Comparison of ENCODE assay signal across 8 mouse cellular contexts in the genomic region with DNA sequence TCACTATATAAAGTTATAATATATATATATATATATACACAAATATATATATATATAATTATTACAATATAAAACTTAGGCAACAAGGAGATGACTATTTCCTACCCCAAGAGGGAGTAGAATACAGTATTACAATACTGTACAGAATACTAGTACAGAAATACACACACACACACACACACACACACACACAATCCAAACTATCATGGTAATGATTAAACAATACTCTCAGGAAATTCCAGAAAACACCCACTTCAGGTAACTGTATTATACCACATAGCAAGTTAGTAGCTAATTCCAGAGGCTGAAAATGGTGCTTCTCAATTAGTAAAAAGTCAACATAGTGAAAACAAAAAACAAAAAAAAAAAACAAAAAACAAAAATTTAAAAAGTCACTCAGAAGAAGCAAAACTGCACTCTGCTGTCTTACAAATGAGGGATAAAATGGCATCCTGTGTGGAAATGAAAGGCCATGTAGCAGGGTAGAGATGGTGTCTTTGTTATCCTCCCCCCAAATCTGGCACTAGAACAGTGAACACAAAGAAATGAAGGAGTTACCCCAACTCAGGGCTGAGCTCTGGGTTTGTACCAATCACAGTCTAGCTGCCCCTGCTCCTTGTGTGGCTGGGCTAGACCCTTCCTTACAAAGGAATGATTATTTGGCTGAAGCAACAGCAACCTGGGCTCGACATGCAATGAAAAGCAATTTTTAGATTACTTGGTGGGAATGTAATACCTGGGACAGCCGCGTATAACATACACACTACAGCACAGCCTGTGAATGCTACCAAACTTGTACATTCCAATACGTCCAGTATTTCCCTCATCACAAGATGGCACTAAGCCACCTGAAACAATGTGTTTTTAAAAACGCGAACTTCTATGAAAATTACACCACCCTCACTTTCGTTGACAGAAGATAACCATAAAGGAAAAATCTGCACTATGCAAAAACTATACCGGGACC. TPM values are rescaled to one million over a fixed set of nuclear protein-coding genes. Genes with fewer than 3 reads are reported as not detected.
DNase-seq lines count a peak whose midpoint lies in the region; ATAC-seq and TF ChIP-seq lines count a peak whose summit lies in the region.
"Had no signal": no experiment of that assay in that cellular context is flagged by ENCODE, and none has a peak within 500 bp of the region (broad histone marks: within the 10 kb centered on the region; RNA-seq: fewer than 3 reads in every experiment).

No protein-coding gene starts in this region.

- peak overlapping the region; percentile 67 for H3K4me2 ChIP-seq in limb, embryonic 15.5 days

- peak overlapping the region; percentile 95 for H3K9ac ChIP-seq in limb, embryonic 15.5 days

- H3K4me3 ChIP-seq in testis, adult 2 months (ENCODE audit: control insufficient read depth, low read depth, low read length): peak overlapping the region; percentile 92
- peak overlapping the region; percentile 98 for H3K4me3 ChIP-seq in limb, embryonic 15.5 days

- no peak for TF ChIP-seq POLR2A in testis, adult 2 months (IDR thresholded peaks at IDR 0.05; ENCODE audit: control insufficient read depth, low read depth, low read length)

- H3K27ac ChIP-seq in testis, adult 2 months (ENCODE audit: control insufficient read depth, insufficient read depth, low read depth, low read length): no peak overlapping the region
- H3K27ac ChIP-seq in limb, embryonic 15.5 days: peak overlapping the region; percentile 80; the same call in 1 of the 2 replicates

- WGBS in limb, embryonic 15.5 days: 3% methylated on average over 8 of the region's 8 CpGs

- ATAC-seq in hematopoietic stem cell, adult 5-6 weeks (replicated peaks in 1 of 2; ENCODE audit: insufficient read depth in 1 of 2, low FRiP score in 2 of 2, low TSS enrichment in 1 of 2, low read depth in 1 of 2, poor library complexity in 2 of 2, severe bottlenecking in 2 of 2): peak; percentile 22 to 54; a peak in 2 of 4 replicates
- ATAC-seq in limb, embryonic 15.5 days (ENCODE audit: insufficient number of reproducible peaks, low FRiP score, low TSS enrichment, low read depth): no peak
- ATAC-seq in neutrophil, adult 5-6 weeks (ENCODE audit: extremely low read depth, insufficient number of reproducible peaks, low FRiP score, poor library complexity, severe bottlenecking): peak; percentile 33; the same call in 1 of the 2 replicates

- no peaks in the 10 kb centered on the region for H3K36me3 ChIP-seq in testis, adult 2 months (ENCODE audit: control insufficient read depth, insufficient read depth, low read length)
- H3K36me3 ChIP-seq in limb, embryonic 15.5 days: 0 out of 2 replicates have a peak, but pooled peaks cover 4% of the 10 kb centered on the region

- no peaks in the 10 kb centered on the region for H3K27me3 ChIP-seq in testis, adult 2 months (ENCODE audit: control insufficient read depth, insufficient read depth, low read length)
- H3K27me3 ChIP-seq in limb, embryonic 15.5 days: no peaks in the 10 kb centered on the region

- no peak for DNase-seq in testis, postnatal 14 days (ENCODE audit: low spot score)
- peak; percentile 4 to 13 for DNase-seq in cerebellum, postnatal 10 days
- DNase-seq in urinary bladder, postnatal 10 days (ENCODE audit: low spot score): no peak

- H3K4me1 ChIP-seq in testis, adult 2 months (ENCODE audit: control insufficient read depth, insufficient read depth, low read length): peaks cover 6% of the 10 kb centered on the region
- peaks cover 14% of the 10 kb centered on the region for H3K4me1 ChIP-seq in limb, embryonic 15.5 days

- no peaks in the 10 kb centered on the region for H3K9me3 ChIP-seq in limb, embryonic 15.5 days

- TF ChIP-seq CTCF in testis, adult 2 months (IDR thresholded peaks at IDR 0.05; ENCODE audit: control insufficient read depth, insufficient read depth, insufficient replicate concordance, low read depth, low read length): no peak

RNA-seq across cellular contexts. Expression of a gene that starts 1.2 kb away (rescaled TPM):
- 24.9 and 25.4 TPM in 2 replicates for polyA plus RNA-seq in testis, adult 2 months (2012; rRNA removed)
- 47.3 and 53.3 TPM in 2 replicates for total RNA-seq in hematopoietic stem cell, adult 5-6 weeks (2017)
- 128 and 130 TPM in 2 replicates for polyA plus RNA-seq in limb, embryonic 15.5 days (2015; fragmentation: Nextera tagmentation; extraction: Ambion mirVana)
- 33.6 and 36.9 TPM in 2 replicates for total RNA-seq in neutrophil, adult 5-6 weeks (2017)

RNA-seq across cellular contexts. Expression of a gene that starts 41.0 kb away (rescaled TPM):
- not detected in 2 replicates for polyA plus RNA-seq in testis, adult 2 months (2012; rRNA removed)
- not detected in 2 replicates for total RNA-seq in hematopoietic stem cell, adult 5-6 weeks (2017)
- 0.36 and 0.38 TPM in 2 replicates for polyA plus RNA-seq in limb, embryonic 15.5 days (2015; fragmentation: Nextera tagmentation; extraction: Ambion mirVana)
- 0.47 TPM in 1 of 2 replicates, not detected in the other for total RNA-seq in neutrophil, adult 5-6 weeks (2017)
- total RNA-seq: left cerebral cortex, postnatal 14 days had no signal

Comparison
In these comparisons a context has a peak if more than half of its experiments do, and no peak if none do; other contexts are left out.
1. DNase-seq: peak in cerebellum, postnatal 10 days (2 of 2); none in testis, postnatal 14 days (single experiment) and urinary bladder, postnatal 10 days (single experiment).